Mouse (Mus musculus): ENCODE results near the gene Lsp1.

The Lsp1 gene

GRCm38 (mm10) chr7:142445324-142445723 is 15.3 kb upstream of the Lsp1 start:
- DNase-seq = no peak

- no peak for DNase-seq
These were observed 14.3 kb upstream of the Lsp1 start for GRCm38 (mm10) chr7:142446264-142446663.

- DNase-seq = no peak
These were observed 11.5 kb upstream of the Lsp1 start for GRCm38 (mm10) chr7:142449038-142449617.

GRCm38 (mm10) chr7:142454706-142455105 is 5.9 kb upstream of the Lsp1 start:
- no peak for DNase-seq

- no peak for DNase-seq
These were observed 5.4 kb upstream of the Lsp1 start for GRCm38 (mm10) chr7:142455251-142455650.

DNA sequence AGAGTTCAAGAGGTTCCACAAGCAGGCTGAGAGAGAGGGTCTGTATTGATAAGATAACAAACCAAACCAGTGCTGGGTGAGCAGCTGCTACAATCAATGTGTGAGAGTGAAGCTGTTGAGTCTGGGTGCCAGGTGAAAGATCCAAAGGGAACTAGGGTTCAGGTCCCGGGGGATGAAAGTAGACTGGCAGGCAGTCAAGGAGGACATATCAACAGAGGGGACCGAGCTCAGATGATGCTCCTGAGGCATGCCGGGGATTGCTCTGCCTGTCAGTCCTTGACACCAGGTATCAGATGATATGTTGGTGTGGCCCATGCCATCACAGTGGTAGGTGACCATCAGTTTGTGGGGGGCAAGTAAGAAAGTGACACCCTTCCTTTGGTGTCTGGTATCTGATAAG is 3.8 kb upstream of the Lsp1 start:
- DNase-seq = no peak

- DNase-seq = peak; percentile 40
These were observed 3.3 kb upstream of the Lsp1 start for GRCm38 (mm10) chr7:142457227-142457811.

DNA sequence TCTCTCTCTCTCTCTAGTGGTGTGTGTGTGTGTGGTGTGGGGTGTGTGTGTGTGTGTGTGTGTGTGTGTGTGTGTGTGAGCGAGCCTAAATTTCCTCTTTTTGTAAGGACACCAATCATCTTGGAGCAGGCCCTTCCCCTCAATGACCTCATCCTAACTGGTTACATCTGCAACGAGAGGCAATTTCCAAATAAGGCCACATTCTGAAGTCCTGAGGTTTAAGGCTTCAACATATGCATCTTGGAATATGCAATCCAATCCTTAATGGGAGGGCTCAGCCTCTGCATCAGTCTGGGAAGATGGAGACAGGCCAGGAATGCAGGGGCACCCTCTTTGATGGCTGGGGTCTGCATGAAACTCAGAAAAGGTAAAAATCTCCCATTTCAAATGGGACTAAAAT is 2.6 kb upstream of the Lsp1 start:
- DNase-seq = no peak

DNA sequence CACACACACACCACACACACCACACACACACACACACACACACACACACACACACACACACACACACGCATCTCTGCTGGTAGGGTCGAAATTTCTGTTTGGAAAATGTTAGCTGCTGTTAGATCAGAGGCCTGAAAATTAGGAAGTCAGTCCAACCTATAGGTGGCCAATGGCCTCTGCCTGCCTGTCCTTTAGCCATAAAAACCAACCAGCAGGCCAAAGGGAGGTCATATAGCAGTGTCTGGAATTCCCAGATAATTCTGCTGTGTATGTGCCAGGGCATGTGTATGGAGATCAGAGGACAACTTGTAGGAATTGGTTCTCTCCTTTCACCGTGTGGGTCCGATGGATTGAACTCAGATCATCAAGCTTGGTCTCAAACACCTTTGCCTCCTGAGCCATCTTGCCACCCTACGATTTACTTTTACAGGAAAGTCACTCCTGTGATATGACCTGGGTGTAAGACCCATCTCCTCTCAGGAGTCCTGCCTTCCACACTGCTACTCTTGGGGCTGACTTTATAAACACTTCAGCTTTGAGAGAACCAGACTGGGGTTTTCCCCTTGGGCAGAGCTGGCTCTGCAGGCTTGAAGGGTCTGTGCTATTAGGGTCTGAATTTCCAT is 1.8 kb upstream of the Lsp1 start:
- no peak for DNase-seq

DNA sequence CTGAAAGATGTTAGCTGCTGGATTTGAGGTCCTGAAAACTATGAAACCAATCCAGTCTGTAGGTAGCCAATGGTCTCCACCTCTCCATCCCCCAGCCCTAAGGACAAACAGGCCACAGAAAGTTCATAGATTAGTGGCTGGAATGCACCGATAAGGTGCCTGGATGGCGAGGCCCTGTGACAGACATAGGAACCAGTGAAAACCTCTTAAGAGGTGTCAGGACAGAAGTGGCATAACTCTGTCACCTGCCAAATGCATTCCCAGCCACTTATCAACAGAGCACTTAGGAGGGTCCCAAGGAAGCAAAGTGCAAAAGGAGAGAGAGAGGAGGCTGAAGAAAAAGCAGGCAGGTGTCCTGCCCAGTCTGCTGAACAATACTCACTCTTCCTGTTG is 1.3 kb upstream of the Lsp1 start:
- DNase-seq = no peak

DNA sequence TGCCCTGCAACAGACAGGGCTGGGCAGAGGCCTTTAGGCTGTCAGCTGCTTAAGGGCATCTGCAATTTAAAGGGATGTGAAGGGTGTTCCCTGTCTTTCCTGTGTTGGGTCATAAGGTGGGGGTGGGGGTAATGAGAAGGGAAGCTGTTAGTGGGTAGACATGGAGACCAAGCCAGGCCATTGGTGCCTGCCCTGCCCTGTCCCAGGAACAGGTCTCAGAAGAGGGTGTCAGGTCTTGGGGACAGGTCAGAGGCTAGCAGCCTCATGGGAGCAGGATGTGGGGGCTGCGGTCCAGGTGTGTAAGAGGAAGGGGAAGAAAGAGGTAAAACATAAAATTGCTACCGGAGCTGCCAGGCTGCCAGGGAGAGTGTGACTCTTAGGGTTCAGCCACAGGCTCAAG is 837 bp downstream of the Lsp1 start:
- DNase-seq = no peak

GRCm38 (mm10) chr7:142462190-142462589 is 1.6 kb downstream of the Lsp1 start:
- DNase-seq = no peak

DNA sequence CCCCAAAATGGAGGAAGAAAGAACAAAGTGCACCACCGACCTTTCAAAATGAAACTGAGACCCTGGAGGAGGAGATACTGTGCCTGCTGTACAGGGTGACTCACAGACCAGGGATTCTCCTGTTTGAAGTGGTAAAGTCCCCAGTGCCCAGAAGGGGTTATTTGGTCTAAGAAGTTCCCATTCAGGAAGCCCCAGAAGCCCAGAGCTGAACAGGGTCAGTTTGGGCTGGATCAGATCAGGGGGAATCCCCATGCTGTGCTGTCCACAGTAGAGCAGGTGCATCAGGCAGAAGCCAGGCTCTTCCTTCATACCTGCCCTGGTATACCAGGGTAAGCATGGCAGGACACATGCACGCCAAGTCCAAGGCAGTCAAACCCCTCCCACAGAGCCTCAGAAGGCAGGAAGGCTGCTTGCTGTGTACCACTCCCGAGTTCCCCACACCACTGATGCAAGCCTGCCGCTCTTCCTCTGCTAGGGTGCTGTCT is 2.0 kb downstream of the Lsp1 start:
- DNase-seq = no peak

DNA sequence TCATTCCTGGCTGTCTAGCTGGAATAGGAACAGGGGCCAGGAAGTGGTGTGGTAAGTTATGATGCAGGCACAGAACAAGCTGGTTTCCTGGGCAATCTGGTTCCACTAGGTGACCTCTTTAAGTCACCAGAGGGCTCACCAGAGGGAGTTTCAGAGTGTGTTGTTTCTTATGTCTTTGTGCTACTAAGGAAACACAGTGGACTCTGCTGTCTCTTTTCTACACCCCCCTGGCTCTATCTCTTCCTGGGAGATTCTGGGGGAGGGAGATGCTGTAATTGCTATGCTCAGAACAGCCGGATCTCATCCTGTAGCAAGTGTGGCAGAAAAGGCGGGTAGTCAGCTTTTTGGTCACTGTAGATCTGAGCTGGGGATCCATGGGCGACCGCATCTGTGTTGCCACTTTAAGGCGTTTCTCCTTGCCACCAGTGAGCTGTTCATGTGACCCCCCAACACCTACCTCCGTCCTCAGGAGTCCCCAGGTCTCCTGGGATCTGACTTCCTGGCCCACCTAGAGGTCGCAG is 9.6 kb downstream of the Lsp1 start:
- DNase-seq = no peak

DNA sequence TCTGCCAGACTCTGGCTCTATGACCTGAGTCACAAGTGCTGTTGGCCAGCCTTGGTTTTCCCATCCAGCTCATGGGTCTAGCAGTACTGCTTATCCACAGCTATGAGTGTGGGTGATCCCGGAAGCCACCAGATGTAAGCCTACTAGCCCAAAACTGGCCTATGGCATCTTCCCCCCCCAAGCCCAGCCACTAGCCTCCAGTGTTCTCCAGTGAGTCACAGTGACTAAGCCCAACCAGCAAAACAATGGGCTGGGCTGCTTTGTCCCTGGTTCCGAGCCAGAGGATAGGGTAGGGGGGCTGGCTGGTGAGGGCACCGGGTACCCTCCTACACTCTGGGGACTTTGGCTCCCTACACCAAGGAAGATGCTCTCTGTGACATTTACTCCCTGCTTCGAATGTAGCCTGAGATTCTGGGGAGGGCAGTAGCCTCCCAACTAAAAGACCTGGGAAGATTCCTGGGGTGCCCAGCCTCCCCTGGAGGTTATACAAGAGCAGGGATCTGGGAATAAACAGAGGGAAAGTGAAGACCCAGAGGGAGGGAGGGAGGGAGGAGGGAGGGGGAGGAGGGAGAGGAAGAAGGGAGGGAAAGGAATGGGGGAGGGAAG is 10.3 kb downstream of the Lsp1 start:
- DNase-seq = no peak

GRCm38 (mm10) chr7:142471414-142471861 is 10.8 kb downstream of the Lsp1 start:
- no peak for DNase-seq

GRCm38 (mm10) chr7:142471884-142472570 is 11.4 kb downstream of the Lsp1 start:
- no peak for DNase-seq

DNA sequence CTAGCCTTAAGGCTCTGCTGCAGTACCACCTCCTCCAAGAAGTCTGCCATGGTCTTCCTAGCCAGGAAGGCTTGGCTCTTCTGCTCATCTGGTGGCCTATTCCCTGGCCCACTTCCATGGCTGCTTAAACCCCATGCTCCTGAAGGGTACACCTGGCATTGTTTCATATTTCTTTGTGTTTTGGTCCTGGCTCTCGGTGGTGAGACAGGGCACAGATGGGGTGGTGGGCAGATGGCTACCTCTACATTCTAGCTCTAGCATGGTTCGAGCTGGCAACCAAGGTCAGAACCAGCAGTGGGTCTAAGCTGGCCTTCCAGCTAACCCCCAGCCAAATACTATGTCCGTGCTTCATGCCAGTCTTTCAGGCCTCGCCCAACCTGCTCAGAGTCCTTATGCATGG is 12.3 kb downstream of the Lsp1 start:
- peak; percentile 1 for DNase-seq

DNA sequence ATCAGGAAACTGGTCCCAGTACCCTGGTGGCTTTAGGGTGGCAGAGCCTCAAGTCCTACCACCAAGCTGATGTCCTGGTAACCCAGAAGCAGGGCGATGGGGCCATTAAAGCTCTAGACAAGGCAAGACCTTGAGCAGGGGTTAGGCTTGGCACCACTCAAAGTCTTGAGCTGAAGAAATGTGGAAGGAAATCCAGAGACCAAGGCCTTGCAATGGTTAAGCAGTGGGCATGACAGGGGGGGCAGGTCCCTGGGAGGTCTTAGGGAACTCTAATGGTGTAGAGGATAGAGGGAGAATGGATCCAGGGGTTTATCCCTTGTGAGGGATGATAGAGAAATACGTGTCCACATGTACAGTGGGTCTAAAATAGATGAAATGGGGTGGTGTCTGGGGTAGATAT is 12.9 kb downstream of the Lsp1 start:
- peak; percentile 0 for DNase-seq

DNA sequence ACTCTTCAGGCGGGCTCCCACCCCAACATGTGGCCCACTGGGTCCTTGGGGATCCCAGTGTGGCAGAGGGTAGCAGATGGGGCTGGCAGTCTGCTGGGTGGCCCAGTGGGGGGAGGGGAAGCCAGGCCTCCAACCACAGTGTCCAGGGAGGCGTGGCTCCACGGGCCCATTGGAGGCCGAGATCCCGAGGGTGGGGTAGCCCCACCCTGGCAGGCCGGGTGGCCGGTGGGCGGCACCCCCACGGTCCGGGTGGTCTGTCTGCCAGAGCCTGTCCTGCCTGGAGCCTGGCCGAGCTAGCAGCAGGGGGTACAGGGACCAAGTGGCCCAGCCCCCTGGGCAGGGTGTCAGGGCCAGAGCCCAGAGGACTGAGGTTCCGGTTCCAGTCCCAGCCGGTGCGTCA is 14.2 kb downstream of the Lsp1 start:
- no peak for DNase-seq

GRCm38 (mm10) chr7:142475641-142476040 is 15.0 kb downstream of the Lsp1 start:
- DNase-seq = no peak

- no peak for DNase-seq
These were observed 15.7 kb downstream of the Lsp1 start for GRCm38 (mm10) chr7:142476271-142476670.

GRCm38 (mm10) chr7:142476795-142477452 is 16.3 kb downstream of the Lsp1 start:
- peak; percentile 44 for DNase-seq
